Mouse (Mus musculus) thymus, postnatal 14 days (tissue): ENCODE results near the gene Slc35f6.

ENCODE experiments used
- DNase-seq: peaks from one replicate; pipeline ENCODE4 v3.0.0; 2021

Slc35f6 gene

GRCm38 (mm10) chr5:30647815-30648560 lies at the start of gene Slc35f6:
TSS of gene Slc35f6 (plus strand) at chr5:30647933.
- DNase-seq = peak; percentile 95

GRCm38 (mm10) chr5:30601397-30601796 lies 46.3 kb upstream of the Slc35f6 start:
- no peak for DNase-seq

- no peak for DNase-seq
Measured at GRCm38 (mm10) chr5:30603255-30603654, 44.5 kb upstream of the Slc35f6 start.

- no peak for DNase-seq
Measured at GRCm38 (mm10) chr5:30603926-30604325, 43.8 kb upstream of the Slc35f6 start.

- DNase-seq = no peak
Measured at GRCm38 (mm10) chr5:30604769-30605188, 43.0 kb upstream of the Slc35f6 start.

GRCm38 (mm10) chr5:30605649-30606048 lies 42.1 kb upstream of the Slc35f6 start:
- DNase-seq = no peak

GRCm38 (mm10) chr5:30606424-30607073 lies 41.2 kb upstream of the Slc35f6 start:
- DNase-seq = no peak

- DNase-seq = no peak
Measured at GRCm38 (mm10) chr5:30609094-30609493, 38.6 kb upstream of the Slc35f6 start.

- DNase-seq = no peak
Measured at GRCm38 (mm10) chr5:30609918-30610645, 37.7 kb upstream of the Slc35f6 start.

GRCm38 (mm10) chr5:30611091-30611490 lies 36.6 kb upstream of the Slc35f6 start:
- no peak for DNase-seq

GRCm38 (mm10) chr5:30611689-30612088 lies 36.0 kb upstream of the Slc35f6 start:
- DNase-seq = no peak

- no peak for DNase-seq
Measured at GRCm38 (mm10) chr5:30612575-30612974, 35.2 kb upstream of the Slc35f6 start.

GRCm38 (mm10) chr5:30613242-30613641 lies 34.5 kb upstream of the Slc35f6 start:
- no peak for DNase-seq

- no peak for DNase-seq
Measured at GRCm38 (mm10) chr5:30614221-30614620, 33.5 kb upstream of the Slc35f6 start.

- DNase-seq = no peak
Measured at GRCm38 (mm10) chr5:30615416-30615815, 32.3 kb upstream of the Slc35f6 start.

- no peak for DNase-seq
Measured at GRCm38 (mm10) chr5:30615819-30616218, 31.9 kb upstream of the Slc35f6 start.

- no peak for DNase-seq
Measured at GRCm38 (mm10) chr5:30616644-30617043, 31.1 kb upstream of the Slc35f6 start.

- no peak for DNase-seq
Measured at GRCm38 (mm10) chr5:30617357-30617756, 30.4 kb upstream of the Slc35f6 start.

GRCm38 (mm10) chr5:30617851-30618250 lies 29.9 kb upstream of the Slc35f6 start:
- no peak for DNase-seq

- no peak for DNase-seq
Measured at GRCm38 (mm10) chr5:30618376-30619003, 29.2 kb upstream of the Slc35f6 start.

- DNase-seq = no peak
Measured at GRCm38 (mm10) chr5:30619211-30619610, 28.5 kb upstream of the Slc35f6 start.

GRCm38 (mm10) chr5:30620567-30620966 lies 27.2 kb upstream of the Slc35f6 start:
- no peak for DNase-seq

GRCm38 (mm10) chr5:30621211-30621790 lies 26.4 kb upstream of the Slc35f6 start:
- DNase-seq = no peak
